Mouse (Mus musculus): ENCODE data around the gene Ppp1r9b. TPM values are rescaled to one million over a fixed set of nuclear protein-coding genes. Genes with fewer than 3 reads are reported as not detected.

Gene Ppp1r9b
- total and polyA plus RNA-seq, 3 experiments = 61.6 to 148 (median 101) TPM

GRCm38 (mm10) chr11:94978178-94978915, 12.5 kb upstream of the Ppp1r9b start:
- DNase-seq = peak; percentile 6

- DNase-seq = peak; percentile 98
Observed at GRCm38 (mm10) chr11:94978947-94979346, 11.9 kb upstream of the Ppp1r9b start.

GRCm38 (mm10) chr11:94979462-94980179, 11.2 kb upstream of the Ppp1r9b start:
- no peak for DNase-seq

- DNase-seq = peak; percentile 12
Observed at GRCm38 (mm10) chr11:94985140-94985539, 5.7 kb upstream of the Ppp1r9b start.

- peak; percentile 34 for DNase-seq
Observed at GRCm38 (mm10) chr11:94985822-94986221, 5.0 kb upstream of the Ppp1r9b start.

- no peak for DNase-seq
Observed at GRCm38 (mm10) chr11:94986435-94986834, 4.4 kb upstream of the Ppp1r9b start.

- peak; percentile 64 for DNase-seq
Observed at GRCm38 (mm10) chr11:94987341-94987740, 3.5 kb upstream of the Ppp1r9b start.

- peak; percentile 49 for DNase-seq
Observed at GRCm38 (mm10) chr11:94987851-94988250, 3.0 kb upstream of the Ppp1r9b start.

GRCm38 (mm10) chr11:94988780-94989561, 1.9 kb upstream of the Ppp1r9b start:
- DNase-seq = peak; percentile 52

GRCm38 (mm10) chr11:94989562-94990017, 1.2 kb upstream of the Ppp1r9b start:
- DNase-seq = peak; percentile 90

GRCm38 (mm10) chr11:94990102-94990748, 610 bp upstream of the Ppp1r9b start:
- no peak for DNase-seq

- DNase-seq = peak; percentile 79
Observed at GRCm38 (mm10) chr11:94991641-94992479, 1.0 kb downstream of the Ppp1r9b start.

- DNase-seq = peak; percentile 78
Observed at GRCm38 (mm10) chr11:94992480-94992753, 1.6 kb downstream of the Ppp1r9b start.

- peak; percentile 83 for DNase-seq
Observed at GRCm38 (mm10) chr11:94992754-94993606, 2.1 kb downstream of the Ppp1r9b start.

- DNase-seq = peak; percentile 56
Observed at GRCm38 (mm10) chr11:94994208-94994814, 3.5 kb downstream of the Ppp1r9b start.

- DNase-seq = peak; percentile 45
Observed at GRCm38 (mm10) chr11:94994947-94995772, 4.3 kb downstream of the Ppp1r9b start.

GRCm38 (mm10) chr11:94996101-94996500, 5.3 kb downstream of the Ppp1r9b start:
- DNase-seq = no peak

GRCm38 (mm10) chr11:94996984-94997383, 6.1 kb downstream of the Ppp1r9b start:
- no peak for DNase-seq

GRCm38 (mm10) chr11:94997596-94997995, 6.8 kb downstream of the Ppp1r9b start:
- no peak for DNase-seq

All from adrenal gland, adult 2 months (tissue).